Mouse (Mus musculus): ENCODE data around the gene Npepps. TPM values are rescaled to one million over a fixed set of nuclear protein-coding genes. Genes with fewer than 3 reads are reported as not detected.
"Not testable (repeated sequence)": the region's sequence is repeated elsewhere in the genome, so short reads cannot be mapped to it uniquely, and the experiment has no call there.

The Npepps gene
- polyA plus RNA-seq, 1 experiment from 2014 or later: 87.4 TPM

GRCm38 (mm10) chr11:97273613-97274012 lies 6.8 kb downstream of the Npepps start:
- Histone ChIP-seq H3K4me2 (ENCODE audit: low read depth, low read length) (no peak overlapping the region), H3K9me3 (replicated peaks; ENCODE audit: control insufficient read depth, low read length) (no peaks in the 10 kb centered on the region), H3K4me1 (ENCODE audit: control insufficient read depth, insufficient read depth, low read length) (peaks cover 17% of the 10 kb centered on the region), H3K4me3 (ENCODE audit: low read length) (no peak overlapping the region), H3K27me3 (ENCODE audit: control insufficient read depth, insufficient read depth, low read length) (no peaks in the 10 kb centered on the region), H3K9ac (ENCODE audit: low read length) (no peak overlapping the region), H3K27ac (ENCODE audit: low read length) (no peak overlapping the region), H3K36me3 (ENCODE audit: control insufficient read depth, insufficient read depth) (no peaks in the 10 kb centered on the region)
- ATAC-seq (replicated peaks; ENCODE audit: extremely low read depth, insufficient read depth, low FRiP score): no peak
- WGBS: 82% methylated on average over 5 of the region's 5 CpGs

GRCm38 (mm10) chr11:97272835-97273234 lies 7.6 kb downstream of the Npepps start:
- no peak overlapping the region for H3K27ac ChIP-seq (ENCODE audit: low read length)
- H3K36me3 ChIP-seq (ENCODE audit: control insufficient read depth, insufficient read depth): no peaks in the 10 kb centered on the region
- no peaks in the 10 kb centered on the region for H3K9me3 ChIP-seq (replicated peaks; ENCODE audit: control insufficient read depth, low read length)
- no peak overlapping the region for H3K9ac ChIP-seq (ENCODE audit: low read length)
- no peak overlapping the region for H3K4me2 ChIP-seq (ENCODE audit: low read depth, low read length)
- no peak for ATAC-seq (replicated peaks; ENCODE audit: extremely low read depth, insufficient read depth, low FRiP score)
- H3K4me3 ChIP-seq (ENCODE audit: low read length): no peak overlapping the region
- 91% methylated on average over 4 of the region's 4 CpGs for WGBS
- H3K4me1 ChIP-seq (ENCODE audit: control insufficient read depth, insufficient read depth, low read length): peaks cover 11% of the 10 kb centered on the region
- no peaks in the 10 kb centered on the region for H3K27me3 ChIP-seq (ENCODE audit: control insufficient read depth, insufficient read depth, low read length)

- 84% methylated on average over 2 of the region's 2 CpGs for WGBS
- H3K4me1 ChIP-seq (ENCODE audit: control insufficient read depth, insufficient read depth, low read length); ATAC-seq (replicated peaks; ENCODE audit: extremely low read depth, insufficient read depth, low FRiP score): not testable (repeated sequence)
Observed at GRCm38 (mm10) chr11:97270004-97270403, 10.4 kb downstream of the Npepps start.

GRCm38 (mm10) chr11:97266544-97266943 lies 13.9 kb downstream of the Npepps start:
- H3K4me1 ChIP-seq (ENCODE audit: control insufficient read depth, insufficient read depth, low read length); H3K27me3 ChIP-seq (ENCODE audit: control insufficient read depth, insufficient read depth, low read length); H3K36me3 ChIP-seq (ENCODE audit: control insufficient read depth, insufficient read depth); H3K9ac ChIP-seq (ENCODE audit: low read length); ATAC-seq (replicated peaks; ENCODE audit: extremely low read depth, insufficient read depth, low FRiP score); H3K4me2 ChIP-seq (ENCODE audit: low read depth, low read length); H3K27ac ChIP-seq (ENCODE audit: low read length); H3K4me3 ChIP-seq (ENCODE audit: low read length); H3K9me3 ChIP-seq (replicated peaks; ENCODE audit: control insufficient read depth, low read length): not testable (repeated sequence)
- WGBS: 78% methylated on average over 1 of the region's 1 CpGs

More at GRCm38 (mm10) chr11:97270004-97270403, 10.4 kb downstream of the Npepps start:
- not testable (repeated sequence) for H3K27me3 ChIP-seq (ENCODE audit: control insufficient read depth, insufficient read depth, low read length); H3K9ac ChIP-seq (ENCODE audit: low read length); H3K9me3 ChIP-seq (replicated peaks; ENCODE audit: control insufficient read depth, low read length); H3K27ac ChIP-seq (ENCODE audit: low read length); H3K4me2 ChIP-seq (ENCODE audit: low read depth, low read length); H3K4me3 ChIP-seq (ENCODE audit: low read length); H3K36me3 ChIP-seq (ENCODE audit: control insufficient read depth, insufficient read depth)

- peaks cover 10% of the 10 kb centered on the region for H3K36me3 ChIP-seq (ENCODE audit: control insufficient read depth, insufficient read depth)
Observed at GRCm38 (mm10) chr11:97249649-97250048, 30.8 kb downstream of the Npepps start.

GRCm38 (mm10) chr11:97246510-97247159 lies 33.8 kb downstream of the Npepps start:
- no peak overlapping the region for H3K9ac ChIP-seq (ENCODE audit: low read length)
- 67% methylated on average over 10 of the region's 10 CpGs for WGBS
- no peaks in the 10 kb centered on the region for H3K4me1 ChIP-seq (ENCODE audit: control insufficient read depth, insufficient read depth, low read length)
- no peaks in the 10 kb centered on the region for H3K27me3 ChIP-seq (ENCODE audit: control insufficient read depth, insufficient read depth, low read length)
- H3K9me3 ChIP-seq (replicated peaks; ENCODE audit: control insufficient read depth, low read length): no peaks in the 10 kb centered on the region
- no peak overlapping the region for H3K4me3 ChIP-seq (ENCODE audit: low read length)
- H3K27ac ChIP-seq (ENCODE audit: low read length): no peak overlapping the region
- no peak for ATAC-seq (replicated peaks; ENCODE audit: extremely low read depth, insufficient read depth, low FRiP score)
- peaks cover 17% of the 10 kb centered on the region for H3K36me3 ChIP-seq (ENCODE audit: control insufficient read depth, insufficient read depth)
- no peak overlapping the region for H3K4me2 ChIP-seq (ENCODE audit: low read depth, low read length)

More at GRCm38 (mm10) chr11:97249649-97250048, 30.8 kb downstream of the Npepps start:
- not testable (repeated sequence) for H3K4me2 ChIP-seq (ENCODE audit: low read depth, low read length); H3K27me3 ChIP-seq (ENCODE audit: control insufficient read depth, insufficient read depth, low read length); H3K4me3 ChIP-seq (ENCODE audit: low read length); H3K27ac ChIP-seq (ENCODE audit: low read length); H3K4me1 ChIP-seq (ENCODE audit: control insufficient read depth, insufficient read depth, low read length); ATAC-seq (replicated peaks; ENCODE audit: extremely low read depth, insufficient read depth, low FRiP score); H3K9me3 ChIP-seq (replicated peaks; ENCODE audit: control insufficient read depth, low read length); H3K9ac ChIP-seq (ENCODE audit: low read length)
- WGBS: 96% methylated on average over 1 of the region's 1 CpGs

GRCm38 (mm10) chr11:97241321-97241720 lies 39.1 kb downstream of the Npepps start:
- no peak for ATAC-seq (replicated peaks; ENCODE audit: extremely low read depth, insufficient read depth, low FRiP score)
- 84% methylated on average over 7 of the region's 7 CpGs for WGBS
- H3K9me3 ChIP-seq (replicated peaks; ENCODE audit: control insufficient read depth, low read length): no peaks in the 10 kb centered on the region
- H3K9ac ChIP-seq (ENCODE audit: low read length): no peak overlapping the region
- peaks cover 22% of the 10 kb centered on the region for H3K36me3 ChIP-seq (ENCODE audit: control insufficient read depth, insufficient read depth)
- no peaks in the 10 kb centered on the region for H3K4me1 ChIP-seq (ENCODE audit: control insufficient read depth, insufficient read depth, low read length)
- H3K4me2 ChIP-seq (ENCODE audit: low read depth, low read length): no peak overlapping the region
- no peak overlapping the region for H3K27ac ChIP-seq (ENCODE audit: low read length)
- no peaks in the 10 kb centered on the region for H3K27me3 ChIP-seq (ENCODE audit: control insufficient read depth, insufficient read depth, low read length)
- H3K4me3 ChIP-seq (ENCODE audit: low read length): no peak overlapping the region

- WGBS: 69% methylated on average over 2 of the region's 2 CpGs
- H3K4me2 ChIP-seq (ENCODE audit: low read depth, low read length): no peak overlapping the region
- H3K36me3 ChIP-seq (ENCODE audit: control insufficient read depth, insufficient read depth): peaks cover 33% of the 10 kb centered on the region
- H3K4me1 ChIP-seq (ENCODE audit: control insufficient read depth, insufficient read depth, low read length): no peaks in the 10 kb centered on the region
- H3K4me3 ChIP-seq (ENCODE audit: low read length): no peak overlapping the region
- no peaks in the 10 kb centered on the region for H3K27me3 ChIP-seq (ENCODE audit: control insufficient read depth, insufficient read depth, low read length)
- ATAC-seq (replicated peaks; ENCODE audit: extremely low read depth, insufficient read depth, low FRiP score): no peak
- no peak overlapping the region for H3K9ac ChIP-seq (ENCODE audit: low read length)
- H3K9me3 ChIP-seq (replicated peaks; ENCODE audit: control insufficient read depth, low read length): no peaks in the 10 kb centered on the region
- no peak overlapping the region for H3K27ac ChIP-seq (ENCODE audit: low read length)
Observed at GRCm38 (mm10) chr11:97237976-97238375, 42.5 kb downstream of the Npepps start.

- WGBS: 90% methylated on average over 5 of the region's 5 CpGs
- H3K9me3 ChIP-seq (replicated peaks; ENCODE audit: control insufficient read depth, low read length): no peaks in the 10 kb centered on the region
- no peak overlapping the region for H3K4me3 ChIP-seq (ENCODE audit: low read length)
- ATAC-seq (replicated peaks; ENCODE audit: extremely low read depth, insufficient read depth, low FRiP score): no peak
- H3K4me1 ChIP-seq (ENCODE audit: control insufficient read depth, insufficient read depth, low read length): no peaks in the 10 kb centered on the region
- H3K9ac ChIP-seq (ENCODE audit: low read length): no peak overlapping the region
- H3K27ac ChIP-seq (ENCODE audit: low read length): no peak overlapping the region
- no peak overlapping the region for H3K4me2 ChIP-seq (ENCODE audit: low read depth, low read length)
- H3K27me3 ChIP-seq (ENCODE audit: control insufficient read depth, insufficient read depth, low read length): no peaks in the 10 kb centered on the region
- H3K36me3 ChIP-seq (ENCODE audit: control insufficient read depth, insufficient read depth): peaks cover 58% of the 10 kb centered on the region
Observed at GRCm38 (mm10) chr11:97232436-97232835, 48.0 kb downstream of the Npepps start.
